Mouse (Mus musculus) hematopoietic stem cell, adult 5-6 weeks (primary cell): ENCODE measurements at regions not wholly inside any gene's neighbourhood (a gene's known extent, or its start where the extent isn't known, plus 50 kb on each side); places are given as distances from the start of the nearest gene placed in this dataset.
A peak's percentile ranks its signal among the peaks of the same experiment; 100 is the strongest.

ENCODE experiments used
- ATAC-seq, 2 experiments: fragments of 125-278 bp in 1 of 2; replicated peaks in 1 of 2; 2 replicates each; pipeline ENCODE4 v1.8.0; 2016 to 2017; ENCODE audit warnings: inconsistent platforms in 2 of 2, mild to moderate bottlenecking in 2 of 2, moderate number of reproducible peaks in 2 of 2, low read depth in 1 of 2, moderate TSS enrichment in 1 of 2; ENCODE audit not compliant: low FRiP score in 2 of 2, poor library complexity in 2 of 2, severe bottlenecking in 2 of 2, insufficient read depth in 1 of 2, low TSS enrichment in 1 of 2

GRCm38 (mm10) chr10:66873468-66873867 lies 222.5 kb upstream of the Jmjd1c start:
- ATAC-seq: no peak

GRCm38 (mm10) chr10:66879071-66879470 lies 216.9 kb upstream of the Jmjd1c start:
- ATAC-seq: no peak

- no peak for ATAC-seq
Measured at GRCm38 (mm10) chr10:66882825-66883224, 213.1 kb upstream of the Jmjd1c start.

- ATAC-seq: no peak
Measured at GRCm38 (mm10) chr10:66885575-66885974, 210.3 kb upstream of the Jmjd1c start.

GRCm38 (mm10) chr10:66889786-66890555 lies 206.0 kb upstream of the Jmjd1c start:
- ATAC-seq: no peak

- ATAC-seq: no peak
Measured at GRCm38 (mm10) chr10:66891811-66892210, 204.1 kb upstream of the Jmjd1c start.

- no peak for ATAC-seq
Measured at GRCm38 (mm10) chr10:66893836-66894235, 202.1 kb upstream of the Jmjd1c start.

GRCm38 (mm10) chr10:66896698-66897622 lies 199.0 kb upstream of the Jmjd1c start:
- ATAC-seq: no peak

- ATAC-seq: no peak
Measured at GRCm38 (mm10) chr10:66899724-66900123, 196.2 kb upstream of the Jmjd1c start.

- no peak for ATAC-seq
Measured at GRCm38 (mm10) chr10:66900781-66901180, 195.1 kb upstream of the Jmjd1c start.

GRCm38 (mm10) chr10:66901873-66902272 lies 194.1 kb upstream of the Jmjd1c start:
- ATAC-seq: no peak; a peak in 1 of 4 replicates

- ATAC-seq: no peak
Measured at GRCm38 (mm10) chr10:66904552-66905367, 191.2 kb upstream of the Jmjd1c start.

GRCm38 (mm10) chr10:66907842-66908241 lies 188.1 kb upstream of the Jmjd1c start:
- ATAC-seq: no peak; a peak in 2 of 4 replicates

- peak; percentile 48 to 51; a peak in 2 of 4 replicates for ATAC-seq
Measured at GRCm38 (mm10) chr10:66909204-66909889, 186.6 kb upstream of the Jmjd1c start.

- no peak for ATAC-seq
Measured at GRCm38 (mm10) chr10:66909905-66910681, 185.8 kb upstream of the Jmjd1c start.

GRCm38 (mm10) chr10:66911261-66911911 lies 184.5 kb upstream of the Jmjd1c start:
- peak; percentile 36 to 47 for ATAC-seq
